Mouse (Mus musculus) retina, postnatal 1 day (tissue): ENCODE measurements at regions not wholly inside any gene's neighbourhood (a gene's known extent, or its start where the extent isn't known, plus 50 kb on each side); places are given as distances from the start of the nearest gene placed in this dataset.

ENCODE experiments used
- DNase-seq: peaks from one replicate; pipeline ENCODE4 v3.0.0-alpha.2; 2012

- no peak for DNase-seq
Measured at GRCm38 (mm10) chr13:72358243-72358904, 270.2 kb upstream of the Irx2 start.

GRCm38 (mm10) chr13:72365534-72366271 is 262.9 kb upstream of the Irx2 start:
- DNase-seq = peak; percentile 80

- no peak for DNase-seq
Measured at GRCm38 (mm10) chr13:72366281-72366680, 262.3 kb upstream of the Irx2 start.

GRCm38 (mm10) chr13:72370131-72370530 is 258.5 kb upstream of the Irx2 start:
- peak; percentile 20 for DNase-seq

- DNase-seq = no peak
Measured at GRCm38 (mm10) chr13:72370997-72371396, 257.6 kb upstream of the Irx2 start.

GRCm38 (mm10) chr13:72393366-72393765 is 235.3 kb upstream of the Irx2 start:
- DNase-seq = no peak

GRCm38 (mm10) chr13:72400677-72401076 is 227.9 kb upstream of the Irx2 start:
- no peak for DNase-seq

GRCm38 (mm10) chr13:72409238-72409965 is 219.2 kb upstream of the Irx2 start:
- no peak for DNase-seq

GRCm38 (mm10) chr13:72412656-72413055 is 216.0 kb upstream of the Irx2 start:
- no peak for DNase-seq

GRCm38 (mm10) chr13:72416981-72417380 is 211.6 kb upstream of the Irx2 start:
- DNase-seq = no peak

GRCm38 (mm10) chr13:72417816-72418215 is 210.8 kb upstream of the Irx2 start:
- no peak for DNase-seq

- peak; percentile 12 for DNase-seq
Measured at GRCm38 (mm10) chr13:72418285-72418684, 210.3 kb upstream of the Irx2 start.

- no peak for DNase-seq
Measured at GRCm38 (mm10) chr13:72419532-72419931, 209.1 kb upstream of the Irx2 start.

- DNase-seq = no peak
Measured at GRCm38 (mm10) chr13:72425917-72426316, 202.7 kb upstream of the Irx2 start.

GRCm38 (mm10) chr13:72445336-72445735 is 183.3 kb upstream of the Irx2 start:
- no peak for DNase-seq

- DNase-seq = no peak
Measured at GRCm38 (mm10) chr13:72448458-72449058, 180.1 kb upstream of the Irx2 start.

- DNase-seq = no peak
Measured at GRCm38 (mm10) chr13:72495353-72495752, 133.3 kb upstream of the Irx2 start.

- no peak for DNase-seq
Measured at GRCm38 (mm10) chr13:72497036-72497435, 131.6 kb upstream of the Irx2 start.

GRCm38 (mm10) chr13:72497521-72497920 is 131.1 kb upstream of the Irx2 start:
- peak; percentile 15 for DNase-seq

- no peak for DNase-seq
Measured at GRCm38 (mm10) chr13:72505954-72506353, 122.7 kb upstream of the Irx2 start.

GRCm38 (mm10) chr13:72538633-72539032 is 90.0 kb upstream of the Irx2 start:
- DNase-seq = no peak

GRCm38 (mm10) chr13:72541706-72542105 is 86.9 kb upstream of the Irx2 start:
- DNase-seq = no peak

- DNase-seq = no peak
Measured at GRCm38 (mm10) chr13:72557951-72558350, 70.7 kb upstream of the Irx2 start.
